Mouse (Mus musculus) heart, postnatal 0 days (tissue): ENCODE data around the gene BC005624.

Experiments
- CTCF ChIP-seq: IDR thresholded peaks from 2 replicates; pipeline ENCODE4 v1.5.1; 2016; ENCODE audit warnings: antibody characterized with exemption, control low read depth, low read depth
- EP300 ChIP-seq: IDR thresholded peaks from 2 replicates; pipeline ENCODE4 v1.6.1; 2016; ENCODE audit warnings: antibody characterized with exemption, low read depth

- TF ChIP-seq EP300 (no peak), CTCF (no peak)
Observed at GRCm38 (mm10) chr2:31026642-31027041, 44.6 kb upstream of the BC005624 start.
